Mouse (Mus musculus) brain, embryonic 14.5 days (tissue): ENCODE results near the gene Cys1. TPM values are rescaled to one million over a fixed set of nuclear protein-coding genes. Genes with fewer than 3 reads are reported as not detected.
"Not testable (repeated sequence)": the region's sequence is repeated elsewhere in the genome, so short reads cannot be mapped to it uniquely, and the experiment has no call there.

Source experiments
- DNase-seq: peaks from one replicate; pipeline ENCODE4 v3.0.0-alpha.2; 2011; ENCODE audit warnings: low read depth
- CTCF ChIP-seq: fragments of 200-500 bp; IDR thresholded peaks from 2 replicates; pipeline ENCODE4 v1.5.1; 2012; ENCODE audit warnings: inconsistent platforms, mild to moderate bottlenecking, moderate library complexity, borderline replicate concordance; ENCODE audit not compliant: insufficient read depth, insufficient read length; ENCODE audit errors: extremely low read depth
- POLR2A ChIP-seq: fragments of 200-500 bp; IDR thresholded peaks from 2 replicates; pipeline ENCODE4 v1.6.1; 2012; ENCODE audit warnings: mild to moderate bottlenecking, inconsistent platforms, borderline replicate concordance; ENCODE audit not compliant: poor library complexity, insufficient read depth, insufficient read length, severe bottlenecking; ENCODE audit errors: extremely low read depth
- polyA plus RNA-seq: library from polyadenylated mRNA; depleted of rRNA; stranded (reverse); fragments of >200 nt; gene quantifications from 2 replicates; pipeline ENCODE4 v1.2.3, GENCODE M21; 2012

Cys1 gene
- polyA plus RNA-seq, 1 experiment: 2.2 TPM

GRCm38 (mm10) chr12:24651063-24651557, 30.5 kb downstream of the Cys1 start, which contains the start of gene Klf11:
TSS of gene Klf11 (plus strand) at chr12:24651274.
- TF ChIP-seq POLR2A (peak; percentile 90), CTCF (no peak)
- DNase-seq: peak; percentile 98

- TF ChIP-seq POLR2A: no peak
- TF ChIP-seq CTCF: no peak
- DNase-seq: no peak
Observed at GRCm38 (mm10) chr12:24650415-24651062, 31.1 kb downstream of the Cys1 start.

GRCm38 (mm10) chr12:24648094-24648493, 33.5 kb downstream of the Cys1 start:
- no peak for TF ChIP-seq CTCF
- no peak for TF ChIP-seq POLR2A
- no peak for DNase-seq

- no peak for DNase-seq
- TF ChIP-seq POLR2A (no peak), CTCF (no peak)
Observed at GRCm38 (mm10) chr12:24645901-24646300, 35.7 kb downstream of the Cys1 start.

GRCm38 (mm10) chr12:24644125-24644571, 37.5 kb downstream of the Cys1 start:
- TF ChIP-seq CTCF (no peak), POLR2A (no peak)
- no peak for DNase-seq

- TF ChIP-seq CTCF: no peak
- no peak for TF ChIP-seq POLR2A
- peak; percentile 92 for DNase-seq
Observed at GRCm38 (mm10) chr12:24642370-24642802, 39.2 kb downstream of the Cys1 start.

- not testable (repeated sequence) for DNase-seq
Observed at GRCm38 (mm10) chr12:24638787-24639186, 42.8 kb downstream of the Cys1 start.

- no peak for DNase-seq
Observed at GRCm38 (mm10) chr12:24634648-24635047, 47.0 kb downstream of the Cys1 start.

GRCm38 (mm10) chr12:24634212-24634611, 47.4 kb downstream of the Cys1 start:
- TF ChIP-seq POLR2A: no peak
- TF ChIP-seq CTCF: no peak
- no peak for DNase-seq

More at GRCm38 (mm10) chr12:24634648-24635047, 47.0 kb downstream of the Cys1 start:
- TF ChIP-seq CTCF (no peak), POLR2A (no peak)

GRCm38 (mm10) chr12:24633753-24634191, 47.8 kb downstream of the Cys1 start:
- no peak for TF ChIP-seq CTCF
- TF ChIP-seq POLR2A: no peak
- no peak for DNase-seq

- DNase-seq: no peak
- TF ChIP-seq POLR2A (no peak), CTCF (no peak)
Observed at GRCm38 (mm10) chr12:24632404-24632803, 49.2 kb downstream of the Cys1 start.

- TF ChIP-seq POLR2A (no peak), CTCF (peak; percentile 30; the same call in 1 of the 2 replicates)
- DNase-seq: no peak
Observed at GRCm38 (mm10) chr12:24630220-24630619, 51.4 kb downstream of the Cys1 start.
